Mouse (Mus musculus): Measurements from ENCODE around the gene Olfr430. TPM values are rescaled to one million over a fixed set of nuclear protein-coding genes. Genes with fewer than 3 reads are reported as not detected.
"Not testable (repeated sequence)": the region's sequence is repeated elsewhere in the genome, so short reads cannot be mapped to it uniquely, and the experiment has no call there.

The Olfr430 gene
- polyA plus RNA-seq (2015; fragmentation: Nextera tagmentation; extraction: Ambion mirVana): not detected in 2 replicates

DNA sequence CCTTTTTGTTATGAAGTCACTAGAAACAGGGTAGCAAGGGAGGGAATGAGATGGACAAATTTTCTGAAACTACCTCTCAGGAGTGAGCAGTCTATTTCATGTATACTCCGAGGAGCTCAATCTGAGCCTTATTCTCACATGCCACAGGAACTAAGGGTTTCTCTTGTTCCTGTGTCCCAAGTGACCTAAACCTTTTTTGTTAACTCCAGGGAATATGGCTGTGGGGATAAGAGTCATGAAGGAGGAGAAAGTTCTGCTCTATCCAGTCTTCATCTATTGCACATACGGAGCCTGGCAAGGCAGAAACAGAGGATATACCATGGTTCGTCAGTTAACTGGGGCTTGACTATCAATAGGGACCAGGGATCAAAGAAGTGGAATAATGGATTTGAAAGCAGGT, at the start of gene Olfr430:
Gene Olfr430 (plus strand): TSS at position 301 of the 400 bp plus-strand sequence.
- no peak within 1 kb of the TSS for H3K9ac ChIP-seq
- ATAC-seq (replicated peaks; ENCODE audit: insufficient number of reproducible peaks, insufficient read depth, low FRiP score, low read depth): no peak
- H3K4me2 ChIP-seq: no peak within 1 kb of the TSS
- H3K27me3 ChIP-seq: no peaks in the 10 kb centered on the region
- no peaks in the 10 kb centered on the region for H3K4me1 ChIP-seq (replicated peaks)
- WGBS: 85% methylated on average over 3 of the region's 3 CpGs
- no peak within 1 kb of the TSS for H3K4me3 ChIP-seq
- no peaks in the 10 kb centered on the region for H3K36me3 ChIP-seq
- no peaks in the 10 kb centered on the region for H3K9me3 ChIP-seq (replicated peaks)
- H3K27ac ChIP-seq: no peak within 1 kb of the TSS

DNA sequence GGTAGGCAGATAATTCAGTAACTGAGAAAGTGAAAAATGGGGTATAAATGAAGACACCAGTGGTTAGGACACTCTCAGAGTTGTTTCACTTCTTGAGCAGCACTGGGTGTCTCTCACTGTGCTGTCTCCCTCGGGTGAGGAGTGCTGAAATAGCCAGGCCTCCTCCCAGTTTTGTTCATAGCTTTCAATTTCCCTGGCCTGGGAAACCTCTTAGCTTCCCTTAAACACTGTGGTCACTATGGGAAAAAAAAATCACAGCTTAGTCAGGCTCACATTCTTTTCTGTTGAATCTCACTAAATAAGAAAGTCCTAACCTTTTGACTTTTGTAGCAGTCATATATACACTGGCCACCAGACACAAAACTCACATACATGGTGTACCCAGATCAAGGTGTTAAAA, 34.7 kb upstream of the Olfr430 start, which contains the start of gene Ifi205:
Gene Ifi205 (minus strand): TSS at position 113 of the 400 bp plus-strand sequence.
- H3K4me2 ChIP-seq: no peak within 1 kb of the TSS
- H3K4me3 ChIP-seq: no peak within 1 kb of the TSS
- H3K9ac ChIP-seq: no peak within 1 kb of the TSS
- H3K9me3 ChIP-seq (replicated peaks): no peaks in the 10 kb centered on the region
- H3K27ac ChIP-seq: no peak within 1 kb of the TSS
- no peak for ATAC-seq (replicated peaks; ENCODE audit: insufficient number of reproducible peaks, insufficient read depth, low FRiP score, low read depth)
- 35% methylated on average over 1 of the region's 1 CpGs for WGBS
- H3K27me3 ChIP-seq: no peaks in the 10 kb centered on the region
- H3K4me1 ChIP-seq (replicated peaks): no peaks in the 10 kb centered on the region
- no peaks in the 10 kb centered on the region for H3K36me3 ChIP-seq

DNA sequence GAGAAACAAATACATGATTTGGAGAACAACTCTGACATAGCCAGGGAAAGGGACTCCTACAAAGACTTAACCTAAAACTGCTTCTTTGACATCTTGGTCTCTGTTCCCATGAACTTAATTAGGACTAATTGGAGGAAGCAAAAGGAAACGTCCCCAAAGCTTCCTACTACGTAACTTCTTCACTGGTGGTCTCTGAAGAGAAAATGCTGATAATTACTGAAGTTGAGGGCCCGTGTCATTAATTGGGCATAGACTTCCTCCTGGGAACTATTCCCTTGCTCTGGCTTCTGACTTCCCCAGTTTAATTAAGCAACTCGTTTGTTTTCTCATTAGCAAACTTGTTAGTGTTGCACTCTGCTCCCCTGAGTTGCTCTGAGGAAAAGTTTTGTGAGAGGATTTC, 30.6 kb upstream of the Olfr430 start:
- WGBS: 52% methylated on average over 4 of the region's 4 CpGs
- Histone ChIP-seq H3K9me3 (replicated peaks) (no peaks in the 10 kb centered on the region), H3K27me3 (no peaks in the 10 kb centered on the region), H3K27ac (no peak overlapping the region), H3K36me3 (no peaks in the 10 kb centered on the region), H3K4me2 (no peak overlapping the region), H3K4me1 (replicated peaks) (no peaks in the 10 kb centered on the region), H3K9ac (no peak overlapping the region), H3K4me3 (no peak overlapping the region)
- no peak for ATAC-seq (replicated peaks; ENCODE audit: insufficient number of reproducible peaks, insufficient read depth, low FRiP score, low read depth)

DNA sequence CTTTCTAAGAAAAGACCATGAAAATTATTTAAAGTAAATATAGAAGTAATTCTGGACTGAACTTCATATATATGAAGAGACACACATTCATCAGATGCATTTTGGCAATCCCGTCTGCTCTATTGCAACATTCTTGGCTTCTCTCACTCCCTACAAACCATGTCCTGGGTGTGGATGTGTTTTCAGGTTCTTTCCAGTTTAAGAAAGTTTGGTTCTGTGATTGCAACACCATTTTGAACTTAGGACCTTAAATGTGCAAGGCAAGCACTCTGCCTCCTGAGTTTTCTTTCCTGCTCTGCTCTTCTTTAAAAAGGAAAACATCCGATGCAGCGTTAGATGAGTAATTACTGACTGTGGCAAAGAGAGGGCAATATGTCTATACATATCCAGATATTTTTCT, 27.9 kb upstream of the Olfr430 start:
- no peaks in the 10 kb centered on the region for H3K4me1 ChIP-seq (replicated peaks)
- no peak overlapping the region for H3K4me3 ChIP-seq
- 80% methylated on average over 3 of the region's 3 CpGs for WGBS
- no peak overlapping the region for H3K27ac ChIP-seq
- H3K9me3 ChIP-seq (replicated peaks): no peaks in the 10 kb centered on the region
- H3K36me3 ChIP-seq: no peaks in the 10 kb centered on the region
- no peak for ATAC-seq (replicated peaks; ENCODE audit: insufficient number of reproducible peaks, insufficient read depth, low FRiP score, low read depth)
- no peaks in the 10 kb centered on the region for H3K27me3 ChIP-seq
- H3K9ac ChIP-seq: no peak overlapping the region
- no peak overlapping the region for H3K4me2 ChIP-seq

DNA sequence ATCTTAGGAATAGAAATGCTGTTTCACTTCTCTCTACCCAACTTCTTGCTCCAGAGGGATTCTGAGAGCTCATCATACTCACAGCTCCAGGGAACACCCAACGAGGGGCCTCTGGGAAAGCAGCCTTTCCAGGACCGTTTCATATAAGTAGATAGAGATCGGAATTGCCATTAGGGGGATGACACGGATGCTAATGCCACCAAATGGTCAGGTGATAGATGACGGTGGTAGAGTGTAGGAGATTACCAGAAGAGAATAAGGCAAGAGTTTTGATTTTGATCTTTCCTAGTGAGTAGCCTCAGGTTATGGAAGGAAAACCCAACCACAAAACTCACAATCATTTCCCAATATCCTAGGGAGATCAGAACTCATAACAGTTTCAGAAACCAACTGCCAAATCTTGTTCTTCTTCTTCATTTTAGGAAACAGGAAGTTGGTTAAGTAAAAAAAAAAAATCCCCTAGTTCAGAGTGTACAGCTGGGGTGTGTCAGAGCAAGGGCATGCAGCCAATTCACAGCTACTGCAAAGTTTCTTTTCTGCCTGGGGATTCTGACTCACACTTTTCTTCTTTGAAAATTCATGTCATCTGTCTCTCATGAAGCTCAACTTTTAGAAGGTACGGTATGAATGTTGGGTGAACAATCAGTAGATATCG, 25.8 kb upstream of the Olfr430 start, which contains the start of gene Olfr433:
Gene Olfr433 (plus strand): TSS at position 183 of the 655 bp plus-strand sequence.
- ATAC-seq (replicated peaks; ENCODE audit: insufficient number of reproducible peaks, insufficient read depth, low FRiP score, low read depth): no peak
- Histone ChIP-seq H3K4me1 (replicated peaks) (no peaks in the 10 kb centered on the region), H3K4me2 (no peak within 1 kb of the TSS), H3K27ac (no peak within 1 kb of the TSS), H3K9me3 (replicated peaks) (no peaks in the 10 kb centered on the region), H3K36me3 (no peaks in the 10 kb centered on the region), H3K4me3 (no peak within 1 kb of the TSS), H3K27me3 (no peaks in the 10 kb centered on the region), H3K9ac (no peak within 1 kb of the TSS)
- WGBS: 63% methylated on average over 7 of the region's 7 CpGs

DNA sequence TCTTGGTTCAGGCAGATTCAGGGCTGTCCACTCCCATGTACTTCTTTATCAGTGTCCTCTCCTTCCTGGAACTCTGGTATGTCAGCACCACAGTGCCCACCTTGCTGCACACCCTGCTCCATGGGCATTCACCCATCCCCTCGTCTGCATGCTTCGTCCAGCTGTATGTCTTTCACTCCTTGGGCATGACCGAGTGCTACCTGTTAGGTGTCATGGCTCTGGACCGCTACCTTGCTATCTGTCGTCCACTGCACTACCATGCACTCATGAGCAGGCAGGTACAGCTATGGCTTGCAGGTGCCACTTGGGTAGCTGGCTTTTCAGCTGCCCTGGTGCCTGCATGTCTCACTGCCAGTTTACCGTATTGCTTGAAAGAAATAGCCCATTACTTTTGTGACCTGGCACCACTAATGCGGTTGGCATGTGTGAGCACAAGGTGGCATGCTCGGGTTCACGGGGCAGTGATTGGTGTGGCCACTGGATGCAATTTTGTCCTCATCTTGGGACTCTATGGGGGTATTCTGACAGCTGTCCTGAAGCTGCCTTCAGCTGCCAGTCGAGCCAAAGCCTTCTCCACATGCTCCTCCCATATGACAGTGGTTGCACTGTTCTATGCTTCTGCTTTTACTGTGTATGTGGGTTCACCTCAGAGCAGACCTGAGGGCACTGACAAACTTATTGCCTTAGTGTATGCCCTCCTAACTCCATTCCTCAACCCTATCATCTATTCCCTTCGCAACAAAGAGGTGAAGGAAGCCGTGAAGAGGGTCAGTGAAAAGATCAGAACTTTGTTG, 24.1 kb upstream of the Olfr430 start:
- WGBS: 85% methylated on average over 12 of the region's 12 CpGs
- not testable (repeated sequence) for H3K36me3 ChIP-seq; H3K9me3 ChIP-seq (replicated peaks); H3K27me3 ChIP-seq; H3K9ac ChIP-seq; H3K27ac ChIP-seq; H3K4me1 ChIP-seq (replicated peaks); ATAC-seq (replicated peaks; ENCODE audit: insufficient number of reproducible peaks, insufficient read depth, low FRiP score, low read depth); H3K4me2 ChIP-seq; H3K4me3 ChIP-seq

DNA sequence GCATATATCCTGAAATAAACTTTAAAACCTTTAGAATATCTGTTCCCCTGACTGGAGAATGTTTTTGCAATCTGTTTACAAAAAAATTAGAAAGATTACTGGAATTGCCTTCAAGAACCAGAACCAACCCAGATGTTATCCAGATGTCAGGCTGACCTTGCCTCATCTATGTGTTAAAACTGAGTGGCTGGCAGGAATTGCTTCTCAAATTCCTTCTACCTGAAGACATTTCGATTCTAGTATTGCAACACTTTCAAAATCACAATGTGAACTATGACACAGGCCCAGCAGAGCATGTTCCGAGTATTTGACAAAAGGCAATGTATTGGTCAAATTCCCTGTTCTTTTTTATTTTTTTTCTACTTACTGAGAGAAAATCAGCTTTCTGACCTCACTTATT, 22.0 kb upstream of the Olfr430 start:
- H3K27ac ChIP-seq: no peak overlapping the region

DNA sequence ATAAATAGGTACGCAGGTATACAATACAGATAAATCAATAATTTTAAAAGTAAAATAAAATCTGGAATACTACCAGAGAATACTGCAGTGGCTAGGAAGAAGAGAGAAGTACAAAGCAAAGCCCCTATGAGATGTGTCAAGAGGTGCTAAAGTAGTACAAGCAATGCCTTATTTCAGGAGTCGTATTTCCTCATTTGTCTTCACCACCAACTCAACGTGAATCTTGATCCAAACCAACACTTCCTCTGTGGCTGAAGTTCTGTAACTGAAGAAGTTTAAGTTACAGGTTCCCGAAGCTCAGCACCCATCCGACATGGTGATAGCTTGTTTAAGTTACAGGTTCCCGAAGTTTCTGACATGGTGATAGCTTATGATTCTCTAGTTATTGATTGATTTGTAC, 18.2 kb upstream of the Olfr430 start:
- H3K4me3 ChIP-seq: not testable (repeated sequence)

More for the DNA sequence above, 22.0 kb upstream of the Olfr430 start:
- Histone ChIP-seq H3K4me3 (no peak overlapping the region), H3K4me1 (replicated peaks) (no peaks in the 10 kb centered on the region), H3K9me3 (replicated peaks) (no peaks in the 10 kb centered on the region), H3K4me2 (no peak overlapping the region), H3K36me3 (no peaks in the 10 kb centered on the region), H3K9ac (no peak overlapping the region), H3K27me3 (no peaks in the 10 kb centered on the region)
- ATAC-seq (replicated peaks; ENCODE audit: insufficient number of reproducible peaks, insufficient read depth, low FRiP score, low read depth): no peak
- WGBS: 71% methylated on average over 2 of the region's 2 CpGs

DNA sequence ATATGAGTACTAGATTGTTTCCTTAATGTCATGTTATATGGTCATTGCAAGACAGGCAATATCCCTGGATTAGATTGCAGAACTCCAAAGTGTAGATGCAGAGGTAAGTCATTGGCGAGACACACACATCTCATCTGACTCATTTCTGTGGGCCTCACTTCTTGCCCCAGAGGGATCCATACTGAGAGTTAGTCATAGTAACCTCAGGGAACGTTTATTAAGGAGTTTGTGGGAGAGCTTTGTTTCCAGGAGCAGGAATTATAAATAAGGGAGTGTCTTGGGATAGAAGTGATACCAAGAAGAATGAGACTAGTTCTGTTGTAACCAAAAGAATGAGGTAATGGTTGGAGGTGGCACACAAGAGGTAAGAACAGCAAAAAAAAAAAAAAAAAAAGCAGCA, 17.5 kb upstream of the Olfr430 start, which contains the start of gene Olfr432:
Gene Olfr432 (plus strand): TSS at position 313 of the 400 bp plus-strand sequence.
- Histone ChIP-seq H3K4me2 (no peak within 1 kb of the TSS), H3K4me1 (replicated peaks) (no peaks in the 10 kb centered on the region), H3K27ac (no peak within 1 kb of the TSS), H3K27me3 (no peaks in the 10 kb centered on the region), H3K36me3 (no peaks in the 10 kb centered on the region), H3K9me3 (replicated peaks) (no peaks in the 10 kb centered on the region), H3K4me3 (no peak within 1 kb of the TSS), H3K9ac (no peak within 1 kb of the TSS)
- 59% methylated on average over 2 of the region's 2 CpGs for WGBS
- no peak for ATAC-seq (replicated peaks; ENCODE audit: insufficient number of reproducible peaks, insufficient read depth, low FRiP score, low read depth)

More for the DNA sequence above, 18.2 kb upstream of the Olfr430 start:
- WGBS: 66% methylated on average over 6 of the region's 6 CpGs
- not testable (repeated sequence) for H3K9me3 ChIP-seq (replicated peaks); H3K36me3 ChIP-seq; H3K9ac ChIP-seq; H3K4me2 ChIP-seq; H3K4me1 ChIP-seq (replicated peaks); ATAC-seq (replicated peaks; ENCODE audit: insufficient number of reproducible peaks, insufficient read depth, low FRiP score, low read depth); H3K27me3 ChIP-seq; H3K27ac ChIP-seq

DNA sequence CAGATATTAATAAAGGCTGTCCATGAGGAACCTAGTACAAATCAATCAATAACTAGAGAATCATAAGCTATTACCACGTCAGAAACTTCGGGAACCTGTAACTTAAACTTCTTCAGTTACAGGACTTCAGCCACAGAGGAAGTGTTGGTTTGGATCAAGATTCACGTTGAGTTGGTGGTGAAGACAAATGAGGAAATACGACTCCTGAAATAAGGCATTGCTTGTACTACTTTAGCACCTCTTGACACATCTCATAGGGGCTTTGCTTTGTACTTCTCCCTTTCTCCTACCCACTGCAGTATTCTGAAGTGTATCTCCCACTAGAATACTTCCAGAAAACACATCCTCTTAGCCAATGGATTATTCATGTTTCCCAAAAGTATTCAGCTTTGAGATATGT, 17.0 kb upstream of the Olfr430 start:
- 70% methylated on average over 4 of the region's 4 CpGs for WGBS
- not testable (repeated sequence) for H3K4me3 ChIP-seq; H3K4me1 ChIP-seq (replicated peaks); H3K27me3 ChIP-seq; H3K9ac ChIP-seq; H3K27ac ChIP-seq; H3K9me3 ChIP-seq (replicated peaks); H3K4me2 ChIP-seq; H3K36me3 ChIP-seq; ATAC-seq (replicated peaks; ENCODE audit: insufficient number of reproducible peaks, insufficient read depth, low FRiP score, low read depth)

DNA sequence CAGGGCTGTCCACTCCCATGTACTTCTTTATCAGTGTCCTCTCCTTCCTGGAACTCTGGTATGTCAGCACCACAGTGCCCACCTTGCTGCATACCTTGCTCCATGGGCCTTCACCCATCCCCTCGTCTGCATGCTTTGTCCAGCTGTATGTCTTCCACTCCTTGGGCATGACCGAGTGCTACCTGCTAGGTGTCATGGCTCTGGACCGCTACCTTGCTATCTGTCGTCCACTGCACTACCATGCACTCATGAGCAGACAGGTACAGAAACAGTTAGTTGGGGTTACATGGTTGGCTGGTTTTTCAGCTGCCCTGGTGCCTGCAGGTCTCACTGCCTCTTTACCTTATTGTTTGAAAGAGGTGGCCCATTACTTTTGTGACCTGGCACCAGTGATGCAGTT, 15.9 kb upstream of the Olfr430 start:
- H3K4me3 ChIP-seq: no peak overlapping the region
- no peaks in the 10 kb centered on the region for H3K36me3 ChIP-seq
- 75% methylated on average over 4 of the region's 4 CpGs for whole genome bisulfite sequencing
- H3K9me3 ChIP-seq (replicated peaks): no peaks in the 10 kb centered on the region
- ATAC-seq (replicated peaks; ENCODE audit: insufficient number of reproducible peaks, insufficient read depth, low FRiP score, low read depth): no peak
- H3K9ac ChIP-seq: no peak overlapping the region
- H3K27ac ChIP-seq: no peak overlapping the region
- H3K4me1 ChIP-seq (replicated peaks): no peaks in the 10 kb centered on the region
- H3K27me3 ChIP-seq: no peaks in the 10 kb centered on the region
- no peak overlapping the region for H3K4me2 ChIP-seq

Measured in heart, embryonic 15.5 days (tissue).